Mouse (Mus musculus) intestine, embryonic 14.5 days (tissue): Measurements from ENCODE around the gene Specc1. TPM values are rescaled to one million over a fixed set of nuclear protein-coding genes. Genes with fewer than 3 reads are reported as not detected.

Source experiments
- ATAC-seq: fragments of 200-750 bp; cut with Nextera tagmentation; replicated peaks from 2 replicates; pipeline ENCODE4 v1.8.0; 2017; ENCODE audit warnings: low read depth, moderate number of reproducible peaks, moderate TSS enrichment, moderate library complexity; ENCODE audit not compliant: low FRiP score, low TSS enrichment
- DNase-seq: peaks from one replicate; pipeline ENCODE4 v3.0.0-alpha.2; 2018; ENCODE audit warnings: low spot score
- H3K27ac ChIP-seq: fragments of 300-500 bp; sonication (generic); 2 replicates; pipeline ENCODE4 v1.5.1; 2014; ENCODE audit warnings: low read depth, mild to moderate bottlenecking, control low read depth
- H3K27me3 ChIP-seq: fragments of 300-500 bp; sonication (generic); replicated peaks from 2 replicates; pipeline ENCODE4 v1.6.1; 2014; ENCODE audit warnings: low read length, control low read depth; ENCODE audit not compliant: control insufficient read depth, insufficient read depth
- H3K36me3 ChIP-seq: fragments of 300-500 bp; sonication (generic); 2 replicates; pipeline ENCODE4 v1.6.1; 2014; ENCODE audit warnings: low read length, control low read depth; ENCODE audit not compliant: control insufficient read depth, insufficient read depth
- H3K4me1 ChIP-seq: fragments of 300-500 bp; sonication (generic); replicated peaks from 2 replicates; pipeline ENCODE4 v1.6.1; 2014; ENCODE audit warnings: low read length, control low read depth, mixed read lengths; ENCODE audit not compliant: control insufficient read depth, insufficient read depth
- H3K4me2 ChIP-seq: fragments of 300-500 bp; sonication (generic); 2 replicates; pipeline ENCODE4 v1.6.1; 2014; ENCODE audit warnings: low read length
- H3K4me3 ChIP-seq: fragments of 300-500 bp; sonication (generic); 2 replicates; pipeline ENCODE4 v1.5.1; 2014; ENCODE audit warnings: low read depth, low read length, control low read depth, mixed read lengths
- H3K9ac ChIP-seq: fragments of 300-500 bp; sonication (generic); 2 replicates; pipeline ENCODE4 v1.6.1; 2014; ENCODE audit warnings: mild to moderate bottlenecking, low read length
- H3K9me3 ChIP-seq: fragments of 300-500 bp; sonication (generic); 2 replicates; pipeline ENCODE4 v1.6.1; 2016; ENCODE audit warnings: low read length, control low read depth; ENCODE audit not compliant: control insufficient read depth
- WGBS: fragments of 180-500 bp; shearing (Covaris S2); extraction: QIAGEN DNeasy Blood & Tissue Kit; methylation state at CpG from one replicate; pipeline ENCODE4 v1.1.7; 2014; 5-methylcytosine and 5-hydroxymethylcytosine counted together
- polyA plus RNA-seq: library from polyadenylated mRNA; unstranded; fragments of >200 nt; fragmentation: Nextera tagmentation; extraction: Ambion mirVana; gene quantifications from 2 replicates; pipeline ENCODE4 v1.2.1, GENCODE M21; 2014

Specc1 gene
- polyA plus RNA-seq, 1 experiment from 2014 or later = 10.5 TPM

GRCm38 (mm10) chr11:62213384-62213989 is 256.9 kb downstream of the Specc1 start:
- 80% methylated on average over 12 of the region's 12 CpGs for WGBS
- no peak for DNase-seq
- H3K36me3 ChIP-seq = no peaks in the 10 kb centered on the region
- H3K4me1 ChIP-seq = no peaks in the 10 kb centered on the region
- H3K4me3 ChIP-seq = no peak overlapping the region
- no peak overlapping the region for H3K27ac ChIP-seq
- no peak overlapping the region for H3K4me2 ChIP-seq
- no peaks in the 10 kb centered on the region for H3K9me3 ChIP-seq
- H3K9ac ChIP-seq = no peak overlapping the region
- no peaks in the 10 kb centered on the region for H3K27me3 ChIP-seq
- ATAC-seq = no peak

GRCm38 (mm10) chr11:62215107-62215506 is 258.5 kb downstream of the Specc1 start:
- 71% methylated on average over 2 of the region's 2 CpGs for WGBS

GRCm38 (mm10) chr11:62217751-62218150 is 261.2 kb downstream of the Specc1 start:
- H3K9ac ChIP-seq = no peak overlapping the region
- no peak for DNase-seq
- WGBS = 69% methylated on average over 6 of the region's 6 CpGs
- no peaks in the 10 kb centered on the region for H3K27me3 ChIP-seq
- H3K27ac ChIP-seq = no peak overlapping the region
- no peak overlapping the region for H3K4me2 ChIP-seq
- no peaks in the 10 kb centered on the region for H3K36me3 ChIP-seq
- ATAC-seq = no peak
- no peak overlapping the region for H3K4me3 ChIP-seq
- no peaks in the 10 kb centered on the region for H3K9me3 ChIP-seq
- H3K4me1 ChIP-seq = no peaks in the 10 kb centered on the region

More at GRCm38 (mm10) chr11:62215107-62215506, 258.5 kb downstream of the Specc1 start:
- Histone ChIP-seq H3K4me3 (no peak overlapping the region), H3K4me2 (no peak overlapping the region), H3K36me3 (no peaks in the 10 kb centered on the region), H3K27ac (no peak overlapping the region), H3K4me1 (no peaks in the 10 kb centered on the region), H3K9me3 (no peaks in the 10 kb centered on the region), H3K9ac (no peak overlapping the region), H3K27me3 (no peaks in the 10 kb centered on the region)
- ATAC-seq (no peak), DNase-seq (no peak)

- Histone ChIP-seq H3K4me2 (no peak overlapping the region), H3K27me3 (no peaks in the 10 kb centered on the region), H3K9ac (no peak overlapping the region), H3K9me3 (no peaks in the 10 kb centered on the region), H3K36me3 (no peaks in the 10 kb centered on the region), H3K4me1 (0 out of 2 replicates have a peak, but pooled peaks cover 4% of the 10 kb centered on the region), H3K27ac (no peak overlapping the region), H3K4me3 (no peak overlapping the region)
- DNase-seq (no peak), ATAC-seq (no peak)
- WGBS = 64% methylated on average over 7 of the region's 7 CpGs
Measured at GRCm38 (mm10) chr11:62220756-62221510, 264.4 kb downstream of the Specc1 start.

GRCm38 (mm10) chr11:62223416-62223815 is 266.9 kb downstream of the Specc1 start:
- ATAC-seq (no peak), DNase-seq (no peak)
- Histone ChIP-seq H3K27ac (no peak overlapping the region), H3K27me3 (no peaks in the 10 kb centered on the region), H3K4me2 (no peak overlapping the region), H3K36me3 (no peaks in the 10 kb centered on the region), H3K4me1 (0 out of 2 replicates have a peak, but pooled peaks cover 4% of the 10 kb centered on the region), H3K9me3 (no peaks in the 10 kb centered on the region), H3K4me3 (no peak overlapping the region), H3K9ac (no peak overlapping the region)
- 79% methylated on average over 5 of the region's 5 CpGs for WGBS

- H3K4me1 ChIP-seq = 0 out of 2 replicates have a peak, but pooled peaks cover 4% of the 10 kb centered on the region
- H3K9me3 ChIP-seq = no peaks in the 10 kb centered on the region
- no peaks in the 10 kb centered on the region for H3K27me3 ChIP-seq
- no peak overlapping the region for H3K4me3 ChIP-seq
- H3K36me3 ChIP-seq = no peaks in the 10 kb centered on the region
- DNase-seq = no peak
- no peak overlapping the region for H3K4me2 ChIP-seq
- no peak overlapping the region for H3K27ac ChIP-seq
- ATAC-seq = no peak
- no peak overlapping the region for H3K9ac ChIP-seq
- 98% methylated on average over 7 of the region's 7 CpGs for WGBS
Measured at GRCm38 (mm10) chr11:62223962-62224361, 267.4 kb downstream of the Specc1 start.

GRCm38 (mm10) chr11:62224797-62225196 is 268.2 kb downstream of the Specc1 start:
- no peaks in the 10 kb centered on the region for H3K27me3 ChIP-seq
- ATAC-seq (no peak), DNase-seq (no peak)
- no peak overlapping the region for H3K9ac ChIP-seq
- H3K4me1 ChIP-seq = 0 out of 2 replicates have a peak, but pooled peaks cover 4% of the 10 kb centered on the region
- no peaks in the 10 kb centered on the region for H3K9me3 ChIP-seq
- H3K4me3 ChIP-seq = no peak overlapping the region
- no peak overlapping the region for H3K27ac ChIP-seq
- H3K36me3 ChIP-seq = no peaks in the 10 kb centered on the region
- WGBS = 55% methylated on average over 4 of the region's 4 CpGs
- no peak overlapping the region for H3K4me2 ChIP-seq

GRCm38 (mm10) chr11:62240631-62241261 is 284.2 kb downstream of the Specc1 start:
- Histone ChIP-seq H3K4me2 (no peak overlapping the region), H3K9me3 (0 out of 2 replicates have a peak, but pooled peaks cover 6% of the 10 kb centered on the region), H3K27me3 (no peaks in the 10 kb centered on the region), H3K27ac (no peak overlapping the region), H3K4me1 (no peaks in the 10 kb centered on the region), H3K4me3 (no peak overlapping the region), H3K36me3 (no peaks in the 10 kb centered on the region), H3K9ac (no peak overlapping the region)
- ATAC-seq (no peak), DNase-seq (no peak)
- WGBS = 78% methylated on average over 12 of the region's 12 CpGs
